Mouse (Mus musculus): ENCODE measurements around the gene Slc1a6.

GRCm38 (mm10) chr10:78739821-78740220, 40.5 kb upstream of the Slc1a6 start:
- TF ChIP-seq CTCF (conservative IDR thresholded peaks at IDR 0.05; ENCODE audit: insufficient read depth, insufficient read length, low read depth, low read length) (no peak), POLR2A (IDR thresholded peaks at IDR 0.05; ENCODE audit: low read depth, low read length) (no peak)
